Mouse (Mus musculus) neural tube, embryonic 15.5 days (tissue): ENCODE measurements around the gene Timp2. TPM values are rescaled to one million over a fixed set of nuclear protein-coding genes. Genes with fewer than 3 reads are reported as not detected.
A peak's percentile ranks its signal among the peaks of the same experiment; 100 is the strongest.

Experiments used
- ATAC-seq: fragments of 200-750 bp; cut with Nextera tagmentation; 2 replicates; pipeline ENCODE4 v1.8.0; 2017; ENCODE audit warnings: mild to moderate bottlenecking, moderate TSS enrichment, moderate library complexity; ENCODE audit not compliant: low FRiP score
- H3K27ac ChIP-seq: fragments of 300-500 bp; sonication (generic); replicated peaks from 2 replicates; pipeline ENCODE4 v1.5.1; 2015; ENCODE audit warnings: mild to moderate bottlenecking, inconsistent platforms
- H3K27me3 ChIP-seq: fragments of 300-500 bp; sonication (generic); replicated peaks from 2 replicates; pipeline ENCODE4 v1.6.1; 2015; ENCODE audit warnings: inconsistent platforms
- H3K36me3 ChIP-seq: fragments of 300-500 bp; sonication (generic); 2 replicates; pipeline ENCODE4 v1.6.1; 2015; ENCODE audit warnings: inconsistent platforms
- H3K4me1 ChIP-seq: fragments of 300-500 bp; sonication (generic); 2 replicates; pipeline ENCODE4 v1.6.1; 2015; ENCODE audit warnings: inconsistent platforms
- H3K4me2 ChIP-seq: fragments of 300-500 bp; sonication (generic); 2 replicates; pipeline ENCODE4 v1.6.1; 2015; ENCODE audit warnings: inconsistent platforms, mild to moderate bottlenecking, moderate library complexity
- H3K4me3 ChIP-seq: fragments of 300-500 bp; sonication (generic); replicated peaks from 2 replicates; pipeline ENCODE4 v1.5.1; 2015; ENCODE audit warnings: mild to moderate bottlenecking, inconsistent platforms
- H3K9ac ChIP-seq: fragments of 300-500 bp; sonication (generic); replicated peaks from 2 replicates; pipeline ENCODE4 v1.6.1; 2015; ENCODE audit warnings: mild to moderate bottlenecking, inconsistent platforms
- H3K9me3 ChIP-seq: fragments of 300-500 bp; sonication (generic); replicated peaks from 2 replicates; pipeline ENCODE4 v1.6.1; 2016; ENCODE audit warnings: inconsistent platforms
- WGBS: fragments of 180-500 bp; shearing (Covaris S2); methylation state at CpG from one replicate; pipeline ENCODE4 v1.1.7; 2015; ENCODE audit warnings: mixed read lengths; 5-methylcytosine and 5-hydroxymethylcytosine counted together
- polyA plus RNA-seq: library from polyadenylated mRNA; unstranded; fragments of >200 nt; fragmentation: Nextera tagmentation; extraction: Ambion mirVana; gene quantifications from 2 replicates; pipeline ENCODE4 v1.2.1, GENCODE M21; 2015

Timp2 gene
- polyA plus RNA-seq: 84.6 and 86.6 TPM in 2 replicates

- no peaks in the 10 kb centered on the region for H3K27me3 ChIP-seq
- no peaks in the 10 kb centered on the region for H3K9me3 ChIP-seq
- H3K4me2 ChIP-seq: peak within 1 kb of the TSS; percentile 90
- WGBS: 29% methylated on average over 6 of the region's 6 CpGs
- peak within 1 kb of the TSS; percentile 88 for H3K27ac ChIP-seq
- H3K4me1 ChIP-seq: peaks cover 41% of the 10 kb centered on the region
- peak; percentile 9; the same call in 1 of the 2 replicates for ATAC-seq
- H3K4me3 ChIP-seq: peak within 1 kb of the TSS; percentile 84
- H3K9ac ChIP-seq: peak within 1 kb of the TSS; percentile 92
- no peaks in the 10 kb centered on the region for H3K36me3 ChIP-seq
These were observed at the start of gene Timp2 for GRCm38 (mm10) chr11:118355640-118356039. Gene Timp2 (minus strand): TSS chr11:118355740.

- ATAC-seq: no peak
- Histone ChIP-seq H3K27me3 (no peaks in the 10 kb centered on the region), H3K27ac (no peak overlapping the region), H3K36me3 (peaks cover 35% of the 10 kb centered on the region), H3K9me3 (no peaks in the 10 kb centered on the region), H3K9ac (no peak overlapping the region), H3K4me1 (peaks cover 19% of the 10 kb centered on the region), H3K4me2 (no peak overlapping the region), H3K4me3 (no peak overlapping the region)
- 97% methylated on average over 8 of the region's 8 CpGs for WGBS
These were observed 49.8 kb upstream of the Timp2 start for GRCm38 (mm10) chr11:118405311-118405710.

GRCm38 (mm10) chr11:118403951-118404899 is 48.7 kb upstream of the Timp2 start:
- Histone ChIP-seq H3K27ac (no peak overlapping the region), H3K4me2 (no peak overlapping the region), H3K9ac (no peak overlapping the region), H3K4me3 (no peak overlapping the region), H3K27me3 (no peaks in the 10 kb centered on the region), H3K4me1 (peaks cover 22% of the 10 kb centered on the region), H3K36me3 (peaks cover 26% of the 10 kb centered on the region), H3K9me3 (no peaks in the 10 kb centered on the region)
- ATAC-seq: no peak
- WGBS: 77% methylated on average over 6 of the region's 6 CpGs

- peaks cover 21% of the 10 kb centered on the region for H3K36me3 ChIP-seq
- ATAC-seq: no peak
- H3K4me2 ChIP-seq: no peak overlapping the region
- H3K27me3 ChIP-seq: no peaks in the 10 kb centered on the region
- H3K4me3 ChIP-seq: no peak overlapping the region
- H3K9me3 ChIP-seq: no peaks in the 10 kb centered on the region
- peaks cover 22% of the 10 kb centered on the region for H3K4me1 ChIP-seq
- H3K9ac ChIP-seq: no peak overlapping the region
- no peak overlapping the region for H3K27ac ChIP-seq
- WGBS: 91% methylated on average over 2 of the region's 2 CpGs
These were observed 47.6 kb upstream of the Timp2 start for GRCm38 (mm10) chr11:118403183-118403582.

- peak within 1 kb of the TSS; percentile 54; the same call in 1 of the 2 replicates for H3K27ac ChIP-seq
- no peak within 1 kb of the TSS for H3K4me2 ChIP-seq
- no peaks in the 10 kb centered on the region for H3K27me3 ChIP-seq
- no peak within 1 kb of the TSS for H3K4me3 ChIP-seq
- ATAC-seq: no peak
- H3K36me3 ChIP-seq: peaks cover 9% of the 10 kb centered on the region
- no peaks in the 10 kb centered on the region for H3K9me3 ChIP-seq
- 59% methylated on average over 7 of the region's 7 CpGs for WGBS
- H3K9ac ChIP-seq: no peak within 1 kb of the TSS
- H3K4me1 ChIP-seq: peaks cover 22% of the 10 kb centered on the region
These were observed 46.3 kb upstream of the Timp2 start, which contains the start of gene Lgals3bp for GRCm38 (mm10) chr11:118401760-118402280. Gene Lgals3bp (minus strand): TSS chr11:118402092.

GRCm38 (mm10) chr11:118401195-118401594 is 45.7 kb upstream of the Timp2 start:
- Histone ChIP-seq H3K36me3 (peaks cover 3% of the 10 kb centered on the region), H3K9me3 (no peaks in the 10 kb centered on the region), H3K4me2 (no peak overlapping the region), H3K27ac (no peak overlapping the region), H3K27me3 (no peaks in the 10 kb centered on the region), H3K9ac (no peak overlapping the region), H3K4me1 (peaks cover 22% of the 10 kb centered on the region), H3K4me3 (no peak overlapping the region)
- 83% methylated on average over 4 of the region's 4 CpGs for WGBS
- no peak for ATAC-seq

GRCm38 (mm10) chr11:118400566-118400936 is 45.0 kb upstream of the Timp2 start:
- 25% methylated on average over 6 of the region's 6 CpGs for WGBS
- ATAC-seq: no peak
- H3K4me2 ChIP-seq: peak overlapping the region; percentile 6; the same call in 1 of the 2 replicates
- H3K9ac ChIP-seq: no peak overlapping the region
- H3K4me3 ChIP-seq: no peak overlapping the region
- H3K4me1 ChIP-seq: peaks cover 22% of the 10 kb centered on the region
- H3K36me3 ChIP-seq: peaks cover 2% of the 10 kb centered on the region; the same call in 1 of the 2 replicates
- H3K27ac ChIP-seq: no peak overlapping the region; the same call in 1 of the 2 replicates
- no peaks in the 10 kb centered on the region for H3K27me3 ChIP-seq
- no peaks in the 10 kb centered on the region for H3K9me3 ChIP-seq

- Histone ChIP-seq H3K4me1 (peaks cover 22% of the 10 kb centered on the region), H3K4me2 (peak overlapping the region; percentile 6; the same call in 1 of the 2 replicates), H3K27me3 (no peaks in the 10 kb centered on the region), H3K9ac (no peak overlapping the region), H3K36me3 (peaks cover 2% of the 10 kb centered on the region; the same call in 1 of the 2 replicates), H3K27ac (no peak overlapping the region; the same call in 1 of the 2 replicates), H3K9me3 (no peaks in the 10 kb centered on the region), H3K4me3 (no peak overlapping the region)
- WGBS: 72% methylated on average over 5 of the region's 5 CpGs
- no peak for ATAC-seq
These were observed 44.5 kb upstream of the Timp2 start for GRCm38 (mm10) chr11:118399891-118400565.

GRCm38 (mm10) chr11:118397806-118398530 is 42.4 kb upstream of the Timp2 start:
- no peak overlapping the region for H3K9ac ChIP-seq
- H3K36me3 ChIP-seq: peaks cover 2% of the 10 kb centered on the region; the same call in 1 of the 2 replicates
- H3K27me3 ChIP-seq: no peaks in the 10 kb centered on the region
- no peak overlapping the region for H3K4me2 ChIP-seq
- H3K27ac ChIP-seq: no peak overlapping the region
- 93% methylated on average over 26 of the region's 26 CpGs for WGBS
- no peaks in the 10 kb centered on the region for H3K9me3 ChIP-seq
- no peak overlapping the region for H3K4me3 ChIP-seq
- peaks cover 28% of the 10 kb centered on the region for H3K4me1 ChIP-seq
- no peak for ATAC-seq

- no peak overlapping the region for H3K4me2 ChIP-seq
- no peak overlapping the region for H3K4me3 ChIP-seq
- H3K36me3 ChIP-seq: peaks cover 2% of the 10 kb centered on the region; the same call in 1 of the 2 replicates
- WGBS: 58% methylated on average over 6 of the region's 6 CpGs
- H3K9me3 ChIP-seq: no peaks in the 10 kb centered on the region
- no peaks in the 10 kb centered on the region for H3K27me3 ChIP-seq
- 0 out of 2 replicates have a peak, but pooled peaks cover 6% of the 10 kb centered on the region for H3K4me1 ChIP-seq
- no peak for ATAC-seq
- peak overlapping the region; percentile 54; the same call in 1 of the 2 replicates for H3K27ac ChIP-seq
- no peak overlapping the region for H3K9ac ChIP-seq
These were observed 39.0 kb upstream of the Timp2 start for GRCm38 (mm10) chr11:118394538-118394937.

- 0 out of 2 replicates have a peak, but pooled peaks cover 6% of the 10 kb centered on the region for H3K4me1 ChIP-seq
- ATAC-seq: no peak
- H3K27me3 ChIP-seq: no peaks in the 10 kb centered on the region
- no peak overlapping the region for H3K27ac ChIP-seq
- H3K9ac ChIP-seq: no peak overlapping the region
- no peaks in the 10 kb centered on the region for H3K9me3 ChIP-seq
- H3K4me3 ChIP-seq: no peak overlapping the region
- WGBS: 83% methylated on average over 5 of the region's 5 CpGs
- no peak overlapping the region for H3K4me2 ChIP-seq
- peaks cover 2% of the 10 kb centered on the region; the same call in 1 of the 2 replicates for H3K36me3 ChIP-seq
These were observed 38.5 kb upstream of the Timp2 start for GRCm38 (mm10) chr11:118393991-118394390.
